7 mouse cellular contexts compared by ENCODE assay signal in the genomic region with DNA sequence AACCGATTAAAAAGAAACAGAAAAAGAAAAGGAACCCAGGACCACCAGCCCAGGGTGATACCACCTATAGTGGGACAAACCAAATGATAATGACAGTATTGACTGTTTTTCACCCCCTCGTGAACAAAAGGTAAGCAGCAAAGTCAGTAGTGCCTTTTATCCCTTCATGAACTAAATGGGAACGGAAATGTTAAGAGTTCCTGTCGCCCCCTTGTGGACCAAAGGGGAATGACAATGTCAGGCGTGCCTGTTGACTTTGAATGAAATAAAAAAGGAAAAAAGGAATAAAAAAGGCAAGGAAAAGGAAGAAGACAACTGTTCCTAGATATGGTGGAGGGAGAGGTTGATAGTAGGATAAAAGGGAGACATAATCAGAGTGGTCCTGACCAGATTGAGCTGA. TPM values are rescaled to one million over a fixed set of nuclear protein-coding genes. Genes with fewer than 3 reads are reported as not detected.
DNase-seq lines count a peak whose midpoint lies in the region; ATAC-seq and TF ChIP-seq lines count a peak whose summit lies in the region.

No protein-coding gene starts in this region.

- H3K4me1 ChIP-seq in kidney, embryonic 16.5 days (ENCODE audit: insufficient read depth, low read length) = no peaks in the 10 kb centered on the region
- H3K4me1 ChIP-seq in CH12.LX (ENCODE audit: control insufficient read depth in 1 of 2, insufficient read depth in 2 of 2) = peaks cover 0 to 3% of the 10 kb centered on the region in 2 experiments; a peak in 2 of 4 replicates
- H3K4me1 ChIP-seq in MEL (ENCODE audit: control insufficient read depth in 1 of 2, insufficient read depth in 2 of 2, low read length in 2 of 2) = no peaks in the 10 kb centered on the region

- in situ Hi-C loops in CH12.LX (cut with MboI; ENCODE audit: low pct_ligation_motif_present, low pct_unique_long_range_greater_than_20kb, low sequenced_read_pairs) = no loop called here

- peak; percentile 18 for DNase-seq in kidney, adult 11 months
- DNase-seq in CH12.LX (ENCODE audit: extremely low read depth) = peak; percentile 42
- peak; percentile 1 for DNase-seq in MEL (ENCODE audit: low read depth, low spot score)
- peak; percentile 30 for DNase-seq in forelimb bud, embryonic 11.5 days (ENCODE audit: low read depth, low spot score)
- DNase-seq in lung, postnatal 10 days = peak; percentile 25
- DNase-seq in thymus, postnatal 14 days = no peak

- ATAC-seq in kidney, embryonic 16.5 days (ENCODE audit: low FRiP score, low TSS enrichment) = no peak

- no peak for TF ChIP-seq EP300 in CH12.LX (IDR thresholded peaks at IDR 0.05; ENCODE audit: low read length)
- TF ChIP-seq EP300 in MEL (IDR thresholded peaks at IDR 0.05; ENCODE audit: low read depth in 1 of 2, low read length in 2 of 2) = no peak

- 32% methylated on average over 5 of the region's 5 CpGs for WGBS in kidney, embryonic 16.5 days

- no peaks in the 10 kb centered on the region for H3K9me3 ChIP-seq in kidney, embryonic 16.5 days (ENCODE audit: low read length)
- H3K9me3 ChIP-seq in CH12.LX (replicated peaks; ENCODE audit: low read length) = no peaks in the 10 kb centered on the region
- no peaks in the 10 kb centered on the region for H3K9me3 ChIP-seq in MEL (replicated peaks; ENCODE audit: insufficient read depth, low read length)

- no peak overlapping the region for H3K4me2 ChIP-seq in kidney, embryonic 16.5 days (replicated peaks; ENCODE audit: low read depth, low read length)
- no peak overlapping the region for H3K4me2 ChIP-seq in CH12.LX (ENCODE audit: insufficient read depth, low read depth, poor library complexity, severe bottlenecking)

- TF ChIP-seq RAD21 in CH12.LX (IDR thresholded peaks at IDR 0.05; ENCODE audit: low read depth, low read length) = peak; percentile 29
- no peak for TF ChIP-seq RAD21 in MEL (IDR thresholded peaks at IDR 0.05; ENCODE audit: low read depth, low read length)

- no peaks in the 10 kb centered on the region; the same call in 1 of the 2 replicates for H3K27me3 ChIP-seq in kidney, embryonic 16.5 days (ENCODE audit: insufficient read depth, low read length)
- H3K27me3 ChIP-seq in CH12.LX (replicated peaks) = no peaks in the 10 kb centered on the region
- no peaks in the 10 kb centered on the region for H3K27me3 ChIP-seq in MEL (ENCODE audit: control insufficient read depth in 1 of 2, insufficient read depth in 2 of 2, low read length in 2 of 2)

- TF ChIP-seq POLR2A in CH12.LX (IDR thresholded peaks at IDR 0.05; ENCODE audit: low read depth, low read length) (no peak), MEL (IDR thresholded peaks at IDR 0.05; ENCODE audit: control insufficient read depth in 1 of 2, insufficient read depth in 1 of 2, low read depth in 1 of 2, low read length in 2 of 2, poor library complexity in 1 of 2) (no peak)

- TF ChIP-seq CTCF in CH12.LX (conservative IDR thresholded peaks at IDR 0.05 in 1 of 2, IDR thresholded peaks at IDR 0.05 in 1 of 2; ENCODE audit: low read depth in 2 of 2, low read length in 2 of 2) (peak in 1 of 2 experiments; percentile 62; a peak in 3 of 4 replicates), MEL (IDR thresholded peaks at IDR 0.05 in 2 of 3, conservative IDR thresholded peaks at IDR 0.05 in 1 of 3; ENCODE audit: control insufficient read depth in 1 of 3, insufficient read depth in 1 of 3, low read depth in 2 of 3, low read length in 3 of 3, poor library complexity in 1 of 3, severe bottlenecking in 1 of 3) (peak; percentile 11 to 32 (median 17); a peak in 3 of 6 replicates)

- dilution Hi-C loops in CH12.LX (cut with MboI; ENCODE audit: extremely low pct_ligation_motif_present, extremely low pct_unique_long_range_greater_than_20kb, low sequenced_read_pairs) = no loop called here

- no peaks in the 10 kb centered on the region for H3K79me2 ChIP-seq in CH12.LX (replicated peaks; ENCODE audit: control insufficient read depth, extremely low read depth, insufficient read depth, poor library complexity, severe bottlenecking)
- H3K79me2 ChIP-seq in MEL (ENCODE audit: control insufficient read depth, insufficient read depth, low read length, poor library complexity) = no peaks in the 10 kb centered on the region

- no peaks in the 10 kb centered on the region for H3K36me3 ChIP-seq in kidney, embryonic 16.5 days (ENCODE audit: insufficient read depth, low read length)
- H3K36me3 ChIP-seq in CH12.LX (replicated peaks in 1 of 2; ENCODE audit: control insufficient read depth in 1 of 2, insufficient read depth in 1 of 2, low read length in 1 of 2) (peaks cover 4 to 29% of the 10 kb centered on the region in 2 experiments), MEL (ENCODE audit: control insufficient read depth in 1 of 2, insufficient read depth in 2 of 2, low read length in 2 of 2) (no peaks in the 10 kb centered on the region)

- H3K4me3 ChIP-seq in kidney, embryonic 16.5 days (ENCODE audit: low read length) = no peak overlapping the region
- no peak overlapping the region for H3K4me3 ChIP-seq in CH12.LX (replicated peaks in 1 of 3; ENCODE audit: low read depth in 2 of 3, low read length in 2 of 3, poor library complexity in 1 of 3)
- H3K4me3 ChIP-seq in MEL (ENCODE audit: control insufficient read depth in 1 of 2, insufficient read depth in 1 of 2, low read depth in 2 of 2, low read length in 2 of 2) = no peak overlapping the region

- no peak overlapping the region for H3K27ac ChIP-seq in kidney, embryonic 16.5 days (ENCODE audit: low read length)
- H3K27ac ChIP-seq in CH12.LX (ENCODE audit: insufficient read depth, low read depth) (no peak overlapping the region), MEL (ENCODE audit: control insufficient read depth, low read depth, low read length) (no peak overlapping the region)

- H3K9ac ChIP-seq in kidney, embryonic 16.5 days (replicated peaks; ENCODE audit: low read length) = no peak overlapping the region
- no peak overlapping the region for H3K9ac ChIP-seq in CH12.LX (ENCODE audit: insufficient read depth, low read depth)
- no peak overlapping the region for H3K9ac ChIP-seq in MEL (ENCODE audit: control insufficient read depth, low read depth, low read length, poor library complexity, severe bottlenecking)

TF ChIP-seq in CH12.LX, 34 proteins besides CTCF, POLR2A, EP300 and RAD21:
- no peak for TF ChIP-seq KAT2A (IDR thresholded peaks at IDR 0.05; ENCODE audit: insufficient replicate concordance, low read length)
- peak; percentile 33 for TF ChIP-seq SMC3 (IDR thresholded peaks at IDR 0.05; ENCODE audit: low read depth, low read length)
- no peak for TF ChIP-seq ZMIZ1 (IDR thresholded peaks at IDR 0.05; ENCODE audit: low read depth, low read length)
TF ChIP-seq in CH12.LX: peak in this region for 1.

TF ChIP-seq in MEL, 35 proteins besides CTCF, POLR2A, EP300 and RAD21:
- TF ChIP-seq RCOR1 (IDR thresholded peaks at IDR 0.05; ENCODE audit: low read depth, low read length) (no peak), JUND (IDR thresholded peaks at IDR 0.05; ENCODE audit: low read depth, low read length) (no peak), POLR2AphosphoS2 (IDR thresholded peaks at IDR 0.05; ENCODE audit: low read length) (no peak), ETS1 (IDR thresholded peaks at IDR 0.05; ENCODE audit: low read depth, low read length) (no peak), MEF2A (IDR thresholded peaks at IDR 0.05; ENCODE audit: extremely low read depth, insufficient replicate concordance, low read depth, low read length, poor library complexity, severe bottlenecking) (no peak), HCFC1 (IDR thresholded peaks at IDR 0.05; ENCODE audit: low read depth, low read length) (no peak), GABPA (IDR thresholded peaks at IDR 0.05; ENCODE audit: low read depth, low read length) (no peak), CHD1 (IDR thresholded peaks at IDR 0.05; ENCODE audit: low read depth, low read length) (no peak), USF2 (IDR thresholded peaks at IDR 0.05; ENCODE audit: borderline replicate concordance in 1 of 2, insufficient read depth in 1 of 2, low read depth in 1 of 2, low read length in 2 of 2) (no peak)

RNA-seq across cellular contexts. Expression of a gene that starts 6.5 kb away (rescaled TPM):
- polyA plus RNA-seq in kidney, embryonic 16.5 days (2015; fragmentation: Nextera tagmentation; extraction: Ambion mirVana) = 0.90 and 1.6 TPM in 2 replicates
- total RNA-seq in CH12.LX (2012; rRNA removed) (771 and 814 TPM in 2 replicates), CH12.LX (2014; rRNA removed) (67.3 and 73.6 TPM in 2 replicates), MEL (2012; rRNA removed) (0.23 TPM in 1 of 2 replicates, not detected in the other)
- polyA plus RNA-seq in CH12.LX (2012; ENCODE audit: insufficient read length, low read depth) (164 and 235 TPM in 2 replicates), MEL (2012; ENCODE audit: insufficient read depth in 1 of 2, insufficient read length in 2 of 2, low read depth in 1 of 2, low replicate concordance in 2 of 2, missing spikeins in 1 of 2) (not detected)

RNA-seq across cellular contexts. Expression of a gene that starts 15.5 kb away (rescaled TPM):
- not detected in 2 replicates for polyA plus RNA-seq in kidney, embryonic 16.5 days (2015; fragmentation: Nextera tagmentation; extraction: Ambion mirVana)
- not detected in 2 replicates for total RNA-seq in CH12.LX (2012; rRNA removed)
- not detected in 2 replicates for total RNA-seq in CH12.LX (2014; rRNA removed)
- not detected in 2 replicates for polyA plus RNA-seq in CH12.LX (2012; ENCODE audit: insufficient read length, low read depth)
- not detected in 2 replicates for total RNA-seq in MEL (2012; rRNA removed)
- not detected for polyA plus RNA-seq in MEL (2012; ENCODE audit: insufficient read depth in 1 of 2, insufficient read length in 2 of 2, low read depth in 1 of 2, low replicate concordance in 2 of 2, missing spikeins in 1 of 2)

RNA-seq across cellular contexts. Expression of a gene that starts 20.3 kb away (rescaled TPM):
- polyA plus RNA-seq in kidney, embryonic 16.5 days (2015; fragmentation: Nextera tagmentation; extraction: Ambion mirVana) = not detected in 2 replicates
- not detected in 2 replicates for total RNA-seq in CH12.LX (2012; rRNA removed)
- not detected in 2 replicates for total RNA-seq in CH12.LX (2014; rRNA removed)
- not detected in 2 replicates for polyA plus RNA-seq in CH12.LX (2012; ENCODE audit: insufficient read length, low read depth)
- not detected in 2 replicates for total RNA-seq in MEL (2012; rRNA removed)
- not detected for polyA plus RNA-seq in MEL (2012; ENCODE audit: insufficient read depth in 1 of 2, insufficient read length in 2 of 2, low read depth in 1 of 2, low replicate concordance in 2 of 2, missing spikeins in 1 of 2)

Comparison
In these comparisons a context has a peak if more than half of its experiments do, and no peak if none do; other contexts are left out.
1. RNA of a gene that starts 6.5 kb away (polyA plus RNA-seq): 164 to 235 TPM in CH12.LX; 0.90 to 1.6 TPM in kidney, embryonic 16.5 days and not detected in MEL; every median in the first group is over 10 times any median in the second.